Mouse (Mus musculus) midbrain, postnatal 0 days (tissue): ENCODE measurements at regions not wholly inside any gene's neighbourhood (a gene's known extent, or its start where the extent isn't known, plus 50 kb on each side); places are given as distances from the start of the nearest gene placed in this dataset.

Experiments used
- ATAC-seq: fragments of 200-750 bp; cut with Nextera tagmentation; 2 replicates; pipeline ENCODE4 v1.8.0; 2017; ENCODE audit warnings: moderate number of reproducible peaks, mild to moderate bottlenecking, moderate TSS enrichment, moderate library complexity; ENCODE audit not compliant: low FRiP score
- DNase-seq: peaks from one replicate; pipeline ENCODE4 v3.0.0-alpha.2; 2015; ENCODE audit warnings: low spot score
- H3K27ac ChIP-seq: fragments of 300-500 bp; sonication (generic); 2 replicates; pipeline ENCODE4 v1.5.1; 2014; ENCODE audit warnings: low read depth, mild to moderate bottlenecking, low read length, mixed read lengths
- H3K27me3 ChIP-seq: fragments of 300-500 bp; sonication (generic); 2 replicates; pipeline ENCODE4 v1.6.1; 2014; ENCODE audit warnings: low read length, control low read depth, mixed read lengths; ENCODE audit not compliant: insufficient read depth
- H3K36me3 ChIP-seq: fragments of 300-500 bp; sonication (generic); 2 replicates; pipeline ENCODE4 v1.6.1; 2014; ENCODE audit warnings: low read length, control low read depth, mixed read lengths; ENCODE audit not compliant: insufficient read depth
- H3K4me1 ChIP-seq: fragments of 300-500 bp; sonication (generic); 2 replicates; pipeline ENCODE4 v1.6.1; 2014; ENCODE audit warnings: mild to moderate bottlenecking, control low read depth, antibody characterized with exemption, low read length, mixed read lengths; ENCODE audit not compliant: insufficient read depth
- H3K4me2 ChIP-seq: fragments of 300-500 bp; sonication (generic); 2 replicates; pipeline ENCODE4 v1.6.1; 2014; ENCODE audit warnings: low read depth, mild to moderate bottlenecking, low read length, mixed read lengths; ENCODE audit not compliant: poor library complexity, severe bottlenecking
- H3K4me3 ChIP-seq: fragments of 300-500 bp; sonication (generic); 2 replicates; pipeline ENCODE4 v1.5.1; 2014; ENCODE audit warnings: low read depth, mild to moderate bottlenecking, low read length, moderate library complexity
- H3K9ac ChIP-seq: fragments of 300-500 bp; sonication (generic); replicated peaks from 2 replicates; pipeline ENCODE4 v1.6.1; 2014; ENCODE audit warnings: mild to moderate bottlenecking, low read length, moderate library complexity, mixed read lengths; ENCODE audit not compliant: poor library complexity, severe bottlenecking
- H3K9me3 ChIP-seq: fragments of 300-500 bp; sonication (generic); 2 replicates; pipeline ENCODE4 v1.6.1; 2016; ENCODE audit warnings: low read length, control low read depth
- CTCF ChIP-seq: IDR thresholded peaks from 2 replicates; pipeline ENCODE4 v1.5.1; 2016; ENCODE audit warnings: antibody characterized with exemption, mild to moderate bottlenecking
- WGBS: fragments of 180-500 bp; shearing (Covaris S2); extraction: QIAGEN DNeasy Blood & Tissue Kit; methylation state at CpG from one replicate; pipeline ENCODE4 v1.1.7; 2014; 5-methylcytosine and 5-hydroxymethylcytosine counted together

DNA sequence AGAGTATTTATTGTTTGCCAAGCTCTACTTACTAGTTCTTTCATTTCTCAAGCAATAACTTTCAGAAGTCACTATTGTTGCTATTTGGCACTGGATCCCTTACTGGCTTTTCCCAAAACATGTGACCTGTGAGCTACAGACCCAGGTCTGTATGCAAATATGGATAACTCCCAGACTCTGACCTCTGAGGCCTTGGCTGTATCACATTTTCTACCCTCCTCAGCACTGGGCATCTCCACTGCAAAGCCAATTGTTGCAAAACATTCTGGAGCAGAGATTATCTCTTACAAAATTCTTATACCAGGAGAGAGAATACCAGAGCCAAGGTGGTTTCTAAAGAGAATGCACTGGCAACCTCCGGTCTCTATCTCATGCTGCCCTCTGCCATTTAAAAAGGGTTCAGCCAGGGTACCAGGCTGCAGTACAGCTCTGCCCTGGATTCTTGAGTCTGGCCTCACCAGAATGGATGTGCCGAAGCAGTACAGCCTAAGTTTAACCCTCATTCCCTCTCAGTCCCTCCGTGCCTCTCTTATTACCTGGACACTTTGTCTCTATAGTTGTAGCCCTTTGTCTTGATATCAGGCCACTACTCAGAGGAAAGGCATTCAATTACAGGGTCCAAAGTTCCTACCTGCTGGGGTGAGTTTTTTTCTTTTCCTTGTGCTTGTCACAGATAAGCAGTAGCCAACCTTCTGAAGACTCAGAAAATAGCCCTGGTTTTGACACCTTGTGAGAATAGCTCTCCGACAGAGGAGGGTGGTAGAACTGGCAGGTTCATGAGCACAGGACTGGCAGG is 101.2 kb upstream of the Vwc2 start:
- ATAC-seq (no peak), DNase-seq (no peak)
- no peaks in the 10 kb centered on the region for H3K4me1 ChIP-seq
- no peaks in the 10 kb centered on the region for H3K36me3 ChIP-seq
- WGBS = 84% methylated on average over 4 of the region's 4 CpGs
- TF ChIP-seq CTCF = no peak
- H3K4me2 ChIP-seq = no peak overlapping the region
- H3K4me3 ChIP-seq = no peak overlapping the region
- H3K27ac ChIP-seq = no peak overlapping the region
- no peak overlapping the region for H3K9ac ChIP-seq
- H3K9me3 ChIP-seq = no peaks in the 10 kb centered on the region
- H3K27me3 ChIP-seq = no peaks in the 10 kb centered on the region

DNA sequence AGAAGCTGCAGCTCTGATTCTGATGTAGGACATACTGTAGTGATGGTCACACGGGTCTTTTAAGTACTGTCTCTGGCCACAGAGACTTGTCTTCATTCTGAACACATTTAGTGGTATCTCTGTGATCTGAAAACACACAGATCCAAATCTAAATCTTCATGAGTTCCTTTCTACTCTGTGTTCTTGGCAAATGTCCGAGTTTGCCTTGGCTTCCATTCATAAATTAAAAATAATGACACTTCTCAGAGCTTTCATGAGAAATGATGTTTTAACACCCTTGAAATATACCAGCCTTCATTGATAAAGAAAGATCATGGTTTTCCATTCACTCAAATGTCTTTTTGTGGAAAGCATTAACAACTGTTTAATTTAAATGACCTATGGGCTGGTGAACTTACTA is 100.4 kb upstream of the Vwc2 start:
- no peak for ATAC-seq
- H3K4me3 ChIP-seq = no peak overlapping the region
- DNase-seq = no peak
- no peaks in the 10 kb centered on the region for H3K27me3 ChIP-seq
- no peak for TF ChIP-seq CTCF
- H3K4me2 ChIP-seq = no peak overlapping the region
- no peaks in the 10 kb centered on the region for H3K36me3 ChIP-seq
- no peaks in the 10 kb centered on the region for H3K4me1 ChIP-seq
- no peak overlapping the region for H3K9ac ChIP-seq
- H3K9me3 ChIP-seq = no peaks in the 10 kb centered on the region
- H3K27ac ChIP-seq = no peak overlapping the region
- WGBS = 66% methylated on average over 2 of the region's 2 CpGs

DNA sequence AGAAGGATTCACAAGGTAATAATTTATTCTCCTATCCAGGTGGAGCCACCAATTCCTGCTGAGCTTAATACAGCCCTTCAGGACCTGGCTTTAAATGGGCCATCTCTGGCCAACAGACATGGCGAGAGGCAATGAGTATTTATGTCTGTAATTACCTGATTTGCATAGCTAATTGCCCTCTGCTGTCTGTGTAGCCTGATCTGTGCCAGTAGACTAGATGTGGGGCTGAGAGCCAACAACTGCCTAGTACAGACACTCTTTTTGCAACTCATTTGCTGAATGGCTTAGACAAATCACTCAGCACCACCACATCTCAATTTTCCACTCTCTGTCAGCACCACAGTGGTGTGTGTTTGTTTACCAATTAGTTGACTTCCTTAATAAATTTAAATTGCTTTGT is 99.9 kb upstream of the Vwc2 start:
- DNase-seq (peak; percentile 93), ATAC-seq (peak; percentile 77; the same call in 1 of the 2 replicates)
- H3K36me3 ChIP-seq = no peaks in the 10 kb centered on the region
- 52% methylated on average over 1 of the region's 1 CpGs for WGBS
- H3K4me3 ChIP-seq = no peak overlapping the region
- no peak overlapping the region for H3K27ac ChIP-seq
- H3K4me2 ChIP-seq = no peak overlapping the region
- H3K27me3 ChIP-seq = no peaks in the 10 kb centered on the region
- H3K4me1 ChIP-seq = no peaks in the 10 kb centered on the region
- TF ChIP-seq CTCF = no peak
- H3K9ac ChIP-seq = no peak overlapping the region
- H3K9me3 ChIP-seq = no peaks in the 10 kb centered on the region

DNA sequence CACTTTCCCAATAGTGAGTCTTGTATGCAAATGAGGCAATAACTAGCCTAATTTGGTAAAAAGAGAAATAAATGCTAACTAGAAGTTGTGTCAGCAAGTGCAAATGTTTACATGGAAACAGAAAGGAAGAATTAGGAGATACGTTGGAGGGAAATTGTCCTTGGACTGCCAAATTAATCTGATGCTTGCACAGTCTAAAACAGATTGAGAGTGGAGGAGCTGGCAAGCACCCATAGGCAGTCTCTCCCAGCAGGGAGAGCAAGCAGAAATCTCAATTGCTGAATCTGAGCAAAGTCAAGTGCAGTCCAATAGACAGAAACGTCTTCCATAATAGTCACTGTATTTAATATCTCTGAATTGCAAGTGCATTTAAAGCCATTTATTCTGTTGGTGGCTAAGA is 99.5 kb upstream of the Vwc2 start:
- H3K4me1 ChIP-seq = no peaks in the 10 kb centered on the region
- H3K4me2 ChIP-seq = no peak overlapping the region
- no peaks in the 10 kb centered on the region for H3K9me3 ChIP-seq
- 62% methylated on average over 2 of the region's 2 CpGs for WGBS
- TF ChIP-seq CTCF = no peak
- ATAC-seq (no peak), DNase-seq (peak; percentile 58)
- H3K9ac ChIP-seq = no peak overlapping the region
- H3K4me3 ChIP-seq = no peak overlapping the region
- no peak overlapping the region for H3K27ac ChIP-seq
- H3K27me3 ChIP-seq = no peaks in the 10 kb centered on the region
- H3K36me3 ChIP-seq = no peaks in the 10 kb centered on the region

DNA sequence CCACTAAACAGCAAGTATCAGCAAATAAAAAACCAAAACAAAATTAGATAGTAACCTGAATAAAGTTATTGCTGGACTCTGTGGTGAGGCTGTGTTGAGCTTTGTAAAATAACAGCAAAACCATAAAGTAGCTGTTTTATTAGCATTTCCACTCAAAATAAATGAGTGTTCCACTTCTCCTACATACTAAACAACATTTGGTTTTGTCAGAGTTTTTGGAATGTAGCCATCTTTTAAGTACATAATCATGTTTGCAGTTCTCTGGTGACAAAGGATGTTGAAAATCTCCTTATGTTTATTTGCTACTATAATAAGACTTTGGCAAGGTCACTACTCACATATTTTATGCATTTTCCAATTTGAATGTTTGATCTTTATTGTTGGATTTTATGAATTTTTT is 85.2 kb upstream of the Vwc2 start:
- H3K9ac ChIP-seq = no peak overlapping the region
- H3K27ac ChIP-seq = no peak overlapping the region
- no peak overlapping the region for H3K4me2 ChIP-seq
- TF ChIP-seq CTCF = no peak
- H3K27me3 ChIP-seq = no peaks in the 10 kb centered on the region
- H3K36me3 ChIP-seq = no peaks in the 10 kb centered on the region
- no peaks in the 10 kb centered on the region for H3K4me1 ChIP-seq
- no peak overlapping the region for H3K4me3 ChIP-seq
- ATAC-seq (no peak), DNase-seq (no peak)
- no peaks in the 10 kb centered on the region for H3K9me3 ChIP-seq
